Mouse (Mus musculus) megakaryocyte progenitor cell, adult 5-6 weeks (primary cell): ENCODE measurements around the gene Plekha5. TPM values are rescaled to one million over a fixed set of nuclear protein-coding genes. Genes with fewer than 3 reads are reported as not detected.
A peak's percentile ranks its signal among the peaks of the same experiment; 100 is the strongest.

Source experiments
- ATAC-seq: replicated peaks from 2 replicates; pipeline ENCODE4 v1.8.0; 2016; ENCODE audit warnings: mild to moderate bottlenecking, moderate TSS enrichment, inconsistent platforms; ENCODE audit not compliant: poor library complexity
- total RNA-seq, 2 experiments: library from RNA; stranded (forward) in 1 of 2; stranded (reverse) in 1 of 2; fragments of 157-497, 149-512 nt in 1 of 2; fragments of 200-1000 nt in 1 of 2; gene quantifications; 2 replicates each; pipeline versions ENCODE4 v1.2.3 to v1.2.4; 2015 to 2017

Plekha5 gene
- total RNA-seq, 2 experiments from 2014 or later = 5.6 to 6.5 TPM

DNA sequence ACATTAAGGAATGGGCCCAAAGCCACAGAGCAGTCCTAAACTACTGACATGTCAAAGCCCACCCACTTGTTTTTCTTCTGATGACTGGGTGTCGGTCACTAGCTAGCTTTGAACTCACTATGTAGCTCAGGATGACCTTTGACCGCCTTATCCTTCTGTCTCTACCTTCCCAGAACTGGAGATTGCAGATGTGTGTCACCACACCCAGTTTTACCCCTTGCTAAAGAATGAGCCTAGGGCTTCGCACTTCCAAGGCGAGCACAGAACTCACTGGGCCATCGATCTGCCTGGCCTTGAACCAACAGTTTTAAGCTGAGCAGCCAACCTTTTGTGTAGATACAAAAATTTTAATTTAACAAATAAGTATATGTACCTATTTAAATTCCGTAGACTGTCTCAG lies 184.8 kb downstream of the Plekha5 start:
- ATAC-seq = no peak

DNA sequence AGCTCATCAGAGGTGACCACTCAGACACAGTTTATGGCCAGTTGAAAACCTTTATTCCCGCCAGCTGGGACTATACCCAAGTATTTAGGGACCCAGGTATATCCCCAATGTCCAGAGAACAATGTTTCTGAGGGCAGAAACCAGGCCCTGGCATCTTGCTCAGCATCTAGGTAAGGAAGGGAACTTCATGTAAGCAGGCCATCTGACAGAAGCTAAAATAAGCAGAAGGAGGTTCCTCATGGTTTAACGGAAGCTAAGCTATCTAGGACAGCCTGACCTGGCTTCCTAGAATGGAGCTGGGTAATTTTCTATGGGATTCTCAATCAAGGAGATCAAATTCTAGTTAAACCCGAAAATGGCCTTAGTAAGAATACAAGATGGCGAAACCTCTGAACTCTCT lies 185.7 kb downstream of the Plekha5 start:
- ATAC-seq = peak; percentile 45; the same call in 1 of the 2 replicates

DNA sequence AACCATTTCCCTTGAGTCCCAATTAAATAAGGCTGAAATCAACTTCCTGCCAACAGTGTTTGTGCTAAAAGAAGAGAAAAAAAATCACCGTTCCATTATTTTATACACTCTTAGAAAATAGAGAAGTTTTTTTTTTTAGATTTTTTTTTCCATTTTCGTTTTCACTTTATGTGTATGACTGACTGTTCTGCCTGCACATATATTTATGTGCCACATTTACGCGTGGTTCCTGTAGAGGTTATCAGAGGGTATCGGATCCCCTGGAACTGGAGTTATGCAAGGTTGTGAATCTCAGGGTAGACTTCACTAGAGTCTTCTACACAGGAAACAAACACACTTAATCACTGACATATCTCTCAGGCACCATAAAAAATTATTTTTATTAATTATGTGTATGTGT lies 186.3 kb downstream of the Plekha5 start:
- peak; percentile 63 for ATAC-seq

DNA sequence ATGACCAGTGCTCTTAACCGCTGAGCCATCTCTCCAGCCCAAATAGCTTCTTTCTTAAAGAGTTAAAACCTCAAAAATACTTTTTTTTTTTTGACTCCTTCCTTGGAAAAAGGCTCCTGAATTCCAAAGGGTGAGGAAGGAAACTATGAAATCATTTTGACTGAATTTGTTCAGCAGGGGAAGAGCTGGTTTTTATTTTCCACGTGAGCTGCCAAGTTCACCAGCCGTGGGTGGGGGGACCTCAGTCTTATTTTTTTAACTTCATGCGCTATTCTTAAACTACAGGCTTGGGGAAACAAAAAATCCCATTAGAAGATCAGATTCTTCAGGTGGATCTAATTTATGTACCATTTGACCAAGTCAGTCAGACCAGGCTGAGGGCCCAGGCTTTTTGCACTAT lies 187.4 kb downstream of the Plekha5 start:
- ATAC-seq = no peak

DNA sequence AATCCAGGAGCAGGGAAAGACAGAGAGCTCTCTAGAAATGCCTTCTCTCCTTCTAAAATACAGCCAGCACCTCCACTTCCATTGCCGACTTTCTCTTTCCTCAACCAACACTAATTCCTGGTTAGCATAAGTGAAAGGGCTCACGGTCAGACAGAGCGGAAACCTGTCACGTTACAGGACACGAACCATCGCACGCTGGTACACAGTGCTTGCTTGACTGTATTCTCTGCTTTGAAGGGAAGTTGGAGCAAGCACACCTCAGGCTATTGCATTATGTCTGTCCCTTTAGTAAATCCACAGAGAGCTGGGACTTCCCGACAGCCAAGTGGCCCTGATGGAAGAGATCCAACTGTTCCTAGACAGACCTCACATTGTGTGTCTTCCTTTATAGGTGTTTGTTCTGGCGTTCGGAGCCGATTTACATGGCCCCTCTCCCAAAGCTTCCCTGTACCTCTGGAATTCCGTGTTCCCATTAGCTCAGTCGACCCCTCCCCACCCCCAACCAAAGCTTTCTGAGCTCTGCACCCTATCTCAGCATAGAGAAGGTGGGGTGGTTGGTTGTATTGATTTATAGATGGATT lies 188.1 kb downstream of the Plekha5 start:
- ATAC-seq = no peak

DNA sequence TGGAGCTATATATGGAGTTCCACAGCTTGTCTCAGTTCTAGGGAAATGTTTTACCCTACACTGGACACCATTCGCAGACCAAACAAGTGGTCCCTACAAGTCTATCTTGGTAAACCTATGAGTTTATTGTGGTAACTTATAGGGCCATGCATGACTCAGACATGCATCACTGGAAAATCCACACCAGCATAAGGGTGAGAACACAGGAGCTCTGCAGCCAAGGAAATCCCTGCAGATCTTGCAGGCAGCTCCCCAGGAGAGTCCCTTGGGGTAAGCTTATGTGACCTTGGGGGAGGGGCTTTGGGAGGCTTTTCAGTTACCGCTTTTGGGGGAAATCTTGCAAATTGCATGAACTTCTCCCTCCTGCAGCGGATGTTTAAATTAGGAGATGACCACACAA lies 190.0 kb downstream of the Plekha5 start:
- peak; percentile 8; the same call in 1 of the 2 replicates for ATAC-seq

DNA sequence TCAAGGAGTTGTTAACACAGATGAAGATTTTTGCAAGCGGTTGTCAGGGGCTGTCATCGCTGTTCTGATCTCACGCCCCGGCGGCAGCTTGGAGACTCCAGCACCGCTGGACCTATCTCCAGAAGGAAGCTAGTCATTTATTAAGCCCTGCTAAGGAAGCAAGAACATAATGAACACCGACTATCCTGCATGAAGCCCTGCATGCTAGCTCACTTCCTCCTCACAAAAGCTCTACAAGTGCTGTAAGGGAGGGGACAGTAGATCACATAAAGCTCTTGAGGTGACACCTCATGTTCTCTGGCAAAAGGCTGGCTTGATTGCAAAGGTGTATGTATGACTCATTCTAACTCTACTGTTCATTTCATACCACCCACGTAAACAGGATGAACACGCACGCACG lies 190.9 kb downstream of the Plekha5 start:
- ATAC-seq = peak; percentile 37

DNA sequence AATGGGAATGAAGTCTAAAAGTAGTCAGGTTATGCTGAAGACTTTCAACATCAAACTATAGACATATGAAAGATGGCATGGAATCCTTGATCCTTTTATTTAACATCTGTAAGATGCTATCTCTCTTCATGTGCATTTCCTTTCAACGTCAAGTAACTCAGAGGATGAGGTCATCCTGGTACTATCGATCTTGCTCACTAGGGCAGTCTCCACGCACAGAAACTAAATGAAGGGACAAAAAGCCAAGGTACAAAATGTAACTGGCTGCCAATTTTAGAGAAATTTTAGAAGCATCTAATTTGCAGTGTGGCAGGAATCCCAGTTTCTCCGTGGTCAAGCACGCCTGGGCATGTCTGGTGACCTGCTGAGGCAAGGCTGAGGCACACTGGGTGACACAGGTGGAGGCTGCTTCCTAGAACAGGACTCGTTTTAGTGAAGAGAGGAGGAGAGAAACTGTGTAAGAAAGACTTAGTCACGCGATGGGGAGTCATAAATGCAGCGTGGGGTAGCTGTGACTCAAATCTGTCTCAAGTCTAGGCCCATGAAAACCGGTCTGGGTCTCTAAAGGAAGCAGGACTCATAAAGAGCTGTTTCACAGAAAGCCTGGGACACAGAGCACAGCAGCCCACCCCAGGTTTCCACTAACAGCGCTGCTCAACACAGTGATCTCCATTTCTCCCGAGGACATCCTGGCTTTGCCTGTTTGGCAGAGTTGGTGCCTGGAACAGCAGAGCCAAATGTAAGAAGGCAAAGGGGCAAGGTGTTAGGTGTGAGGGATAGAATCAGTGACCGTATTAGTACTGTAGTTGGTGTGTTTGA lies 196.9 kb downstream of the Plekha5 start:
- no peak for ATAC-seq

DNA sequence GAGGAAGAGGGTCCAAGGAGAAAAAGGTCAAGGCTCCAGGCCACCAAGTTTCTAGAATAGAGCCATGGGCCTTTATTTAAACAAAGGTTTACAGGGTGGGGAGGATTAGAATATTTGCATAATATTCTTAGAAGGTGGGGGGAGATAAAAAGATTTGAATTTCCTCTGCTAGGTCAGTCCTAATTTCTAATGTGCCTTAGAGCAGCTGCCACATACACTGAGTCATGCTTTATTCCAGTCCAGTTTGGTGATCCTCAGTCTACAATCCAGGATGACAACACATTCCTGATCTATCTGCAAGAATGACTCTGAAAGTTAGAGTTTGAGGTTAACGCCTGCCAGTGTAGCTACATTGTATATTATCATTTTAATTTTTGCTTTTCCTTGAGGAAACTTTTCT lies 197.8 kb downstream of the Plekha5 start:
- ATAC-seq = no peak

DNA sequence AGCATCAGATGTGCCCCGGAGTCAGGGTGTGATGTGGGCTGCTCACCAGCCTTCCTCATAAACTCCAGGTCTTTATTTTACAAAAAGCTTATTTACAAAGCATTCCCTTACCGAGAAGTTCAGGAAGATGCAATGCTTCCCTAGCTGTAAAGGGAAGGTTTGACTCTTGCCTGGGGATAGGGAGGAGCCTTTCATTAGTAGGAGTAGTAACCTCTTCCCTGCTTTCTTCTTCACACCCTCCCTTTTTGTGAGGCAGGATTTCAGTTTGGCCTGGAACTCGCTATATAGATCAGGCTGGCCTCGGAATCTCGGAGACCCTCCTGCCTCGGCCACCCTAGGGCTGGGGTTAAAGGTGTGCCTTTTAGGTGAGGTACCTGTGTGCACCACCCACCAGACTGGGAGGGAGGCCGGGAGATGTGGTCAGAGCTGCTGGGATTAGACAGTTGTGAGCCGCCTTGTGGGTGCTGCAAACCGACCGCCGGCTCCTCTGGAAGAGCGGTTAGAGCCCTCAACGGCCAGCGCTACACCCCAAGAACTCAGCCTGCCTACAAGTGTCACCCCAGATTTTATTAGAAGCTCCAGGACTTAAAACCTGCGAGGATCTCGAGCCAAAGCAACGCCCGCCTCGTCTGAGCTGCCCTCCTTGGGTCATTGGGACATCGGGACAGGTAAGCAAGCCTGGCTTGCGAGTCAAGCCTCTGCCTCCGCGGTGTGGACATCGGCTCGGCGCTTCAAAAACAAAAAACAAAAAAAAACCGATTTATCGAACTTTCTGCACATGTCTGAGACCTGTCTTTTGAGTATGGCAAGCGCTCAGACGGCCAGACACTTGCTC lies 198.8 kb downstream of the Plekha5 start, which contains the start of gene Aebp2:
Aebp2 (plus strand) TSS at position 273 of the 835 bp plus-strand sequence.
- ATAC-seq = no peak

DNA sequence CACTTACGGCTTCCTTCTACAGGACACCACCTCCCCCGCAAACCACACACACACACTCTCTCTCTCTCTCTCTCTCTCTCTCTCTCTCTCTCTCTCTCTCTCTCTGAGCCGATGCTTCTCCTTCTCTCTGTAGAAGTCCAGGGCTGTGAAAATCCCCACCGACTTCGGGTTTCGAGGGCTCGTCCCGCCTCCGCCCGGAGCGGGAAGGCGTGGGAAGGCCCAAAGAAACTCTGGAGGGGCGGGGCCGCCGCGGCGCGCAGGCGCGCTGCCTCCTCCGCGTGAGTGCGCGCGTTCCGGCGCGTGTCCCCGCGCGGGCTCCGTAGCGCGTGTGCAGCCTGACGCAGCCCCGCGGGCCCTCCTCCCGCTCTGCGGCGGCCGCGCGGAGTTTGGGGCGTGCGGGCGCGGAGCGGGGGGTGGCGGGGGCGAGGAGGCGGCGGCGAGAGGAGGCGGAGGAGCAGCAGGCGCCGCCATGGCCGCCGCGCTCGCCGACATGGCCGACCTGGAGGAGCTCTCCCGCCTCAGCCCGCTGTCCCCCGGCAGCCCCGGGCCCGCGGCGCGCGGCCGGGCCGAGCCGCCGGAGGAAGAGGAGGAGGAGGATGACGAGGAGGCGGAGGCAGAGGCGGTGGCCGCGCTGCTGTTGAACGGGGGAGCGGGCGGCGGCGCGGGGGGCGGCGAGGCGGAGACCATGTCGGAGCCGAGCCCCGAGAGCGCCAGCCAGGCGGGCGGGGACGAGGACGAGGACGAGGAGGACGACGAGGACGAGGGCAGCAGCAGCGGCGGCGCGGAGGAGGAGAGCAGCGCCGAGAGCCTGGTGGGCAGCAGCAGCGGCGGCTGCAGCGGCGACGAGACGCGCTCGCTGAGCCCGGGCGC lies 199.6 kb downstream of the Plekha5 start:
- peak; percentile 64 for ATAC-seq

DNA sequence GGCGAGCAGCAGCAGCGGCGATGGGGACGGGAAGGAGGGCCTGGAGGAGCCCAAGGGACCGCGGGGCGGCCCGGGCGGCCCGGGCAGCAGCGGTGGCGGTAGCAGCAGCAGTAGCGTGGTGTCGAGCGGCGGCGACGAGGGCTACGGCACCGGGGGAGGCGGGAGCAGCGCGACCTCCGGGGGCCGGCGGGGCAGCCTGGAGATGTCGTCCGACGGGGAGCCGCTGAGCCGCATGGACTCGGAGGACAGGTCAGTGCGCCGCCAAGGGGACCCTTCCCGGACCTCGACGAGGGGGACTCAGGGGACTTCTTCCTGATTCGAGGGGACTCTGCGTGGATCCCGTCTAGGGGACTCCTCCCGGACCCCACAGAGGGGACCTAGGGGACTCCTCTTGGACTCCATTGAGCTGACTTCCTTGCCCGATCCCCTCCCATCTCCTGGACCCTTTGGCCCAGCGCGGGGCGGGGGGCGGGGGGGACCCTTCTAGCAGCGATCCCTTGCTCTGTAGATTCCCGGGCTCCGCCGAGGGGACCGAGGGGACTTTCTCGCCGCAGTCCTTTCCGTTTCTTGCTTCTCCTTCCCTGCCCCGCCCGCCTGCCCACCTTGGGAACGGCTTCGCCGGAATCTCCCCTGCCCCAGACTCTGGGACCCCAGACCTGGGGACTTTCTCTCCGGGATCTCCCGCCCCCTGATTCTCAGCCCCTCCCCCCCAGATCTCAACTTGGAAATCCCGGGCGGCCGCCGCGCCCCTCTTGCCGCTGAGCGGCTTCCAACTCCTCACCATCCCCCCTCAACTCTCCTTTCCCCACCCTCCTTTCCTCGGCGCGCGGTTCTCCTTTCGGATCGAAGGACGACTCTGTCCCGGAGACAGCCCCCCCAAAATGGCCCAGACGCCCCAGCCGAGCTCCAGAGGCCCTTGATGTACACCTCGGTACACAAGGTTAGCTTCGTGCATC lies 200.5 kb downstream of the Plekha5 start:
- peak; percentile 6 for ATAC-seq

DNA sequence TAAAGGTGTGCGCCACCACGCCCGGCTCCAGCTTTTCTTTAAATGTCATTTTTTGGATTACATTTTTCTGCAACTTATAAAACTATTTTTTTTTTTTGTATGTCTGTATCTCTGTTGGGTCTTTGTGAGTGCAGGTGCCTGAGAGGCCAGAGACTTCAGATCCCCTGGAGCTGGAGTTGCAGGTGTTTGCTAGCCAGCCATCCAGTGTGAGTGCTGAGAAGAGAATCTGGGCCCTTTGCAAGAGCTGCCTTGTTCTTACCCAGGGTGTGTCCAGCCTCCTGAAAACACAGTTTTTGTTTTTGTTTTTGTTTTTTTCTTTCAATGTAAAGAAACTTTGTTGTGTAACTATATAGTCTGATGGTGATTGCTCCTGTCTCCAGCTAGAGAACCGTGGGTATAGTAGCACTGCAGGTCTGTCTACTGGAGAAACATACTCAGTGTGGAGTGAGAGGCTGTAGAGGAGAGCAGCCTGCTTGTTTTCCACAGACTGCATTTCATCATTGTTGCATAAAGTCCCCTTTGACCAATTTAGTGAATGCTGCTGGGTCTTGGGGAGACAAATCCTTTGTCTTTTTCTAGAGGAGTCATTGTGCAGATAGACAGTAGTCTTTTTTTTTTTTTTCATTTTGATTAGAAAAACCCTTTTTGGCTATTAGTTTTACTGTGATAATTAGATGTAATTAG lies 205.5 kb downstream of the Plekha5 start:
- ATAC-seq = no peak

DNA sequence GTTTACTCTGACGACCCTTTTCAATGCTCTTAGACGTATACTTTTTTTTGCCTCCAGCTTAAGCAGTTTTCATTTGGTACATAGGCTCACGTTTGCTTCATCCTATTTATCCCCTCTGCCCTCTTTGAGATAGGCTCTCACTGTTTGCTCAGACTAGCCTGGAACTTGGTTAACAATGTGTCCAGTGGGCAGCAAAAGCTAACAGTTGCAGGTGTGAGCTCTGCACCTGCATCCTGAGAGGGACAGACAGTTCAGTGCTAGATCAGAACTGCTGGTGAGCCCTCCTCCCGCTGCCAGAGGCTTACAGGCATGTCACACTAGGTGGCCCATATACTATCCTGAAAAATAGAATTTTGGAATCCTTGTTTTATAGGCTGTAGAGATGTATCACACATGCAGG lies 206.5 kb downstream of the Plekha5 start:
- ATAC-seq = no peak

DNA sequence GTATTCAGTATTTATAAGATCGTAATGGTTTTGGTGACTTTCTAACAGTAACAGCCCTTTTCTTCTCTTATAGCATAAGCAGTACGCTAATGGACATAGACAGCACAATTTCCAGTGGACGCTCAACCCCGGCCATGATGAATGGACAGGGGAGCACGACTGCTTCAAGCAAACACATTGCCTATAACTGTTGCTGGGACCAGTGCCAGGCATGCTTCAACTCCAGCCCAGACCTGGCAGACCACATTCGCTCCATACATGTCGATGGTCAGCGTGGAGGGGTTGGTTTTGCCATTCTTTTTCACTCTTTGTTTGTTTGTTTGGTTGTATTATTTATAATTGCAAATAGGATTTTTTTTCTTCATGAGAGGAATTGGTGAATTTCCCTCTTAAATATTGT lies 209.8 kb downstream of the Plekha5 start:
- ATAC-seq = no peak

DNA sequence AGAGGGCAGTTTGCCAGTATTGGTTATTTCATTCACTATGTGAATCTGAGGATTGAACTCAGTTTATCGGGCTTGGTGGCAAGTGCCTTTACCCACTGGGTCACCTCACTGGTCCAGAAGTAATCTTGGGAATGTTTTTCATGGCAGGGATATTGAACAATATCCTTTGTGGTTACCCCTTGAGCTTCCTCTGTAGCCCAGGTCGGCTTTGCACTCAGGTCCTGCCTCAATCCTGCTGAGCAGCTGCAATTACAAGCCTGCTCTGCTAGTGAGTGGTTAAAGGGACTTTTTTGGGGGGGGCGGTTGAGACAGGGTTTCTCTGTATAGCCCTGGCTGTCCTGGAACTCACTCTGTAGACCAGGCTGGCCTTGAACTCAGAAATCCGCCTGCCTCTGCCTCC lies 212.4 kb downstream of the Plekha5 start:
- ATAC-seq = peak; percentile 30

DNA sequence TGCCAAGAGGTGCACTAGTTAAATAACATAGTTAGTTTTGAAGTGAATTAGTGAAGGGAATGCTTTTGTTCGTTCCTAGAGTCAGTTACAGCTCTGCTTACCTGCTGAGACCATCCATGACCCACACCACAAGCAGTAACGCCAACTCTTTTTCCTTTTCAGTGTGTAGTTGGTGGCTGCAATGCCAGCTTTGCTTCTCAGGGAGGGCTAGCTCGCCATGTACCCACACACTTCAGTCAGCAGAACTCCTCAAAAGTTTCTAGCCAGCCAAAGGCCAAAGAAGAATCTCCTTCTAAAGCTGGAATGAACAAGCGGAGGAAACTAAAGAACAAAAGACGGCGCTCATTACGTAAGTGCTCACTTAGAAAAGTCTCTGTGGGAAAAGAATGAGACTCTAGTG lies 218.2 kb downstream of the Plekha5 start:
- no peak for ATAC-seq

DNA sequence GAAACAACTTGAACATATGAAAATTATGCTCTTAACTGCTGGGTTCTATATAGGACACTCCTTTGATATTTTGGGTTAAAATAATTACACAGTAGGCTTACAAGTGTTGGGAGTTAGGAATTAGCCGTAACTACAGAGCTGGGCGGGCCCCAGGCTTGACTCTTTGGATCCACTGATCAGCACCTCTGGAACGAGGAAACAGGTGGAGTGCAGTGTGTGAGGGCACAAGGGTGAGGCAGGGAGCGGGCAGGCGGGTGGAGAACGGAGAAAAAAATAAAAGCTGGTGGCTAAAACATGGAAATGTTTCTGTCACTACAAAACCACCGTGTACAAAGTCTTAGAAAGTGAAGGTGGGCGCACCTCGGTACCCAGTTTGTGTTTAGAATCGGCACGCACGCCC lies 218.8 kb downstream of the Plekha5 start:
- ATAC-seq = no peak

DNA sequence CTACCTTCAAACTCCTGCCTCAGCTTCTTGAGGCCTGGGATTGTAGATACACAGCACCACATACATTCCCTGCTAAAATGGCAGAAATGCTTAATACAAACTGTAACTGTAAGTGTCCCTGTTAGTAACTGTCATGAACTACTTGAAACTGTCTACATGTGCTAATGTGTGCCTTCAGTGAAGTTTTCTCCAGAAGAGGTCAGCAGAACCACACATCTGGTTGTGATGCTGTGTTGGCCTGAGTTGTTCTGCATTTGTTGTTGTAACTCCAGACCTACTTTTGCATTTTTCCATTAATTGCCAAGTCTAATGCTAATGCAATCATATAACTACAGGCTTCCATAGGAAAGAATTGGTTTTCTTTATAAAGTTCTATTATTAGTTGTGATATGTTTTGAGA lies 222.1 kb downstream of the Plekha5 start:
- ATAC-seq = no peak
